Mouse (Mus musculus) E14TG2a.4 (cell line): ENCODE data around the gene Sptssa.

Experiments used
- H3K27me3 ChIP-seq: 2 replicates; pipeline ENCODE4 v1.6.1; 2014; ENCODE audit warnings: low read length, control low read depth; ENCODE audit not compliant: insufficient read depth
- H3K36me3 ChIP-seq: 2 replicates; pipeline ENCODE4 v1.6.1; 2014; ENCODE audit warnings: low read length, control low read depth; ENCODE audit not compliant: insufficient read depth
- H3K4me1 ChIP-seq: replicated peaks from 2 replicates; pipeline ENCODE4 v1.6.1; 2014; ENCODE audit warnings: low read depth, low read length, control low read depth
- H3K4me3 ChIP-seq: replicated peaks from 2 replicates; pipeline ENCODE4 v1.5.1; 2014; ENCODE audit warnings: mild to moderate bottlenecking, low read length
- H3K9me3 ChIP-seq: 2 replicates; pipeline ENCODE4 v1.6.1; 2014; ENCODE audit warnings: low read length, control low read depth
- CTCF ChIP-seq: conservative IDR thresholded peaks from 2 replicates; pipeline ENCODE4 v1.5.1; 2014; ENCODE audit warnings: low read length
- NANOG ChIP-seq: IDR thresholded peaks from 2 replicates; pipeline ENCODE4 v1.6.1; 2014; ENCODE audit warnings: borderline replicate concordance, low read length, mixed read lengths
- POU5F1 ChIP-seq: IDR thresholded peaks from 2 replicates; pipeline ENCODE4 v1.6.1; 2014; ENCODE audit warnings: low read length, borderline replicate concordance

Gene Sptssa

GRCm38 (mm10) chr12:54651158-54651557 is 5.2 kb downstream of the Sptssa start:
- Histone ChIP-seq H3K4me3 (no peak overlapping the region), H3K4me1 (peaks cover 28% of the 10 kb centered on the region), H3K27me3 (no peaks in the 10 kb centered on the region), H3K9me3 (no peaks in the 10 kb centered on the region), H3K36me3 (peaks cover 16% of the 10 kb centered on the region)
- TF ChIP-seq CTCF (no peak), NANOG (no peak), POU5F1 (no peak)

DNA sequence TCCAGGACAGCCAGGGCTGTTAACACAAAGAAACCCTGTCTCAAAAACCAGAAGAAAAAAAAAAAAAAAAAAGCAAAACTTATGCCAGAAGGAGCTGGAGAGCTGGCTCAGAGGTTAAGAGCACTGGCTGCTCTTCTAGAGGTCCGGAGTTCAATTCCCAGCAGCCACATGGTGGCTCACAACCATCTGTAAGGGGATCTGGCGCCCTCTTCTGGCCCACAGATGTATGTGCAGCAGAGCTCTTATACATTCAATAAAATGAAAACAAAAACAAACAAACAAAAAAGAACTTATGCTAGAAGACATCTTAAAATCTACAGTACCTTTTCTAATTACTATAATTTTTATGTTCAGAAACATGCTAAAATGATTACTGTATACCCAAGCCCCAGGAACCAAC is 11.4 kb downstream of the Sptssa start:
- peaks cover 8% of the 10 kb centered on the region for H3K36me3 ChIP-seq
- no peak overlapping the region for H3K4me3 ChIP-seq
- no peaks in the 10 kb centered on the region for H3K9me3 ChIP-seq
- no peaks in the 10 kb centered on the region for H3K27me3 ChIP-seq
- no peaks in the 10 kb centered on the region for H3K4me1 ChIP-seq
- no peak for TF ChIP-seq POU5F1
- no peak for TF ChIP-seq NANOG
- peak; percentile 88 for TF ChIP-seq CTCF

DNA sequence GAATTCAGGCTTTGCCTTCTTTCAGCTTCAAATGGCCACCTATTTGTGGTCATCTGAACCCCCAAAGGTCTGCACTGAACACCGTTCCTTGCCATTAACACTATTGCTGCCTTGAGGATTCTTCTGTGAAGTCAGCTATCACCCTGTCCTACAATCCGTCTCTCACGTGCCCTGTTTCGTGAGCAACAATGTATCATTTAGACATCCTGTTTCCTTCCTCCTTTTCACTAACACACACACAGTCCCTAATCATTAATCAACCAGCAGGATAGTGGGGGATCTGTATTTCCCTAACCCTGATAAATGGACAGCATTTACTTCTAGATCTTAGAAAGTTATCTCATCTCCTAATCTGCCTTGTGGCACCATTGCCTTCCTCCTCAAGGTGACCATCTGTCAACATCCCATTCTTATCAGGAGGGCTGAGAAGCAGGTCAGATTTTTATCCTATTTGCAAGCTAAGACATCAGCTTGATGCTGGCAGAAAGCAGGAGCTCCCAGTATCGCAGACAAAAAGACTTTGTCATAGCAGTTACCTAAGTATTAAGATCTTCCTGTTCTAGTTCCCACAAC is 13.0 kb downstream of the Sptssa start:
- peaks cover 5% of the 10 kb centered on the region; the same call in 1 of the 2 replicates for H3K36me3 ChIP-seq
- H3K4me3 ChIP-seq = no peak overlapping the region
- H3K9me3 ChIP-seq = no peaks in the 10 kb centered on the region
- no peaks in the 10 kb centered on the region for H3K27me3 ChIP-seq
- H3K4me1 ChIP-seq = no peaks in the 10 kb centered on the region
- no peak for TF ChIP-seq POU5F1
- no peak for TF ChIP-seq NANOG
- TF ChIP-seq CTCF = no peak

DNA sequence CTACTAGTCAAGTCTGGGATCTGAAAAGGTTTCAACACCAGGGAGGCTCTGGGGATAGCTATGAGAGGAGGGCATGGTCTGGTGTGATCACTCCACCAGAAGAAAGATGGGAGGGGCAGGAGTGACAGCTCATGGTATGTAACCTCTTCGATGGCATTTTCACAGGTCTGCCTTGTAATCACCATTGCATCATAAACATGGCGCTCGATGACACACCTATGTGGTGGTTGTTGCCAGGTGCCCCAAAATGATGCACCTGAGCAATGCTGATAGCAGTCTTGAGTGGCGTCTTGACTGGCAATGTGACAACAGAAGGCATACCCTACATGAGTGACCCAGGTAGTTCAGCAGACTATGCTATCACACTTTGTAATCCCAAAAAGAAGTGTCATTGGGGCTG is 15.0 kb downstream of the Sptssa start:
- H3K4me1 ChIP-seq = no peaks in the 10 kb centered on the region
- H3K9me3 ChIP-seq = no peaks in the 10 kb centered on the region
- TF ChIP-seq NANOG (no peak), POU5F1 (no peak), CTCF (no peak)
- no peaks in the 10 kb centered on the region for H3K27me3 ChIP-seq
- no peak overlapping the region for H3K4me3 ChIP-seq
- no peaks in the 10 kb centered on the region for H3K36me3 ChIP-seq

DNA sequence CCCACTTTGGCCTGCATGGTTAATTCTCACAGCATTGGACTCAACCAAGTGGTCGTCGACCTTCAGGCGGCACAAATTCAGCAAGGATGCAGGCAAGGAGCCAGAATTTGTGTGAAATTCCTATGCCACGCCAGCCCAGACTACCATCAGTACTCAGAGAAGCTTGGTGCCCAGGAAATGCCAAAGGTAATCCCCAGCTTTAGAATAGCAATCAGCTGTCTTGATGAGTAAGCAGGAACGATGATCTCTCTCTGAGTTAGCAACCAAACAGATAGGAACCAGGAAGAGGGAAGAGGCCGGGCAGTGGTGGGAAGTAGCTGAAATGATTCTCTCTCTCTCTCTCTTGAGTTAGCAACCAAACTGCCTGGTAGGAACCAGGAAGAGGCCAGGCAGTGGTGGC is 16.1 kb downstream of the Sptssa start:
- no peaks in the 10 kb centered on the region for H3K36me3 ChIP-seq

GRCm38 (mm10) chr12:54637033-54637432 is 19.3 kb downstream of the Sptssa start:
- no peaks in the 10 kb centered on the region for H3K4me1 ChIP-seq
- peaks cover 21% of the 10 kb centered on the region for H3K9me3 ChIP-seq
- no peaks in the 10 kb centered on the region for H3K36me3 ChIP-seq
- no peak overlapping the region for H3K4me3 ChIP-seq
- TF ChIP-seq NANOG = no peak
- no peak for TF ChIP-seq CTCF
- TF ChIP-seq POU5F1 = no peak
- no peaks in the 10 kb centered on the region for H3K27me3 ChIP-seq

More for the DNA sequence above, 16.1 kb downstream of the Sptssa start:
- Histone ChIP-seq H3K9me3 (peaks cover 1% of the 10 kb centered on the region), H3K4me3 (no peak overlapping the region), H3K27me3 (no peaks in the 10 kb centered on the region), H3K4me1 (no peaks in the 10 kb centered on the region)
- TF ChIP-seq CTCF (no peak), POU5F1 (no peak), NANOG (no peak)

GRCm38 (mm10) chr12:54632141-54632540 is 24.2 kb downstream of the Sptssa start:
- H3K4me3 ChIP-seq = no peak overlapping the region
- TF ChIP-seq POU5F1 = no peak
- H3K36me3 ChIP-seq = no peaks in the 10 kb centered on the region
- no peaks in the 10 kb centered on the region for H3K27me3 ChIP-seq
- peaks cover 39% of the 10 kb centered on the region for H3K9me3 ChIP-seq
- no peaks in the 10 kb centered on the region for H3K4me1 ChIP-seq

- H3K9me3 ChIP-seq = peaks cover 45% of the 10 kb centered on the region
- no peak for TF ChIP-seq POU5F1
- no peak for TF ChIP-seq CTCF
- TF ChIP-seq NANOG = no peak
- no peaks in the 10 kb centered on the region for H3K4me1 ChIP-seq
- no peaks in the 10 kb centered on the region for H3K27me3 ChIP-seq
- no peaks in the 10 kb centered on the region for H3K36me3 ChIP-seq
- H3K4me3 ChIP-seq = no peak overlapping the region
Observed at GRCm38 (mm10) chr12:54621942-54622341, 34.4 kb downstream of the Sptssa start.

DNA sequence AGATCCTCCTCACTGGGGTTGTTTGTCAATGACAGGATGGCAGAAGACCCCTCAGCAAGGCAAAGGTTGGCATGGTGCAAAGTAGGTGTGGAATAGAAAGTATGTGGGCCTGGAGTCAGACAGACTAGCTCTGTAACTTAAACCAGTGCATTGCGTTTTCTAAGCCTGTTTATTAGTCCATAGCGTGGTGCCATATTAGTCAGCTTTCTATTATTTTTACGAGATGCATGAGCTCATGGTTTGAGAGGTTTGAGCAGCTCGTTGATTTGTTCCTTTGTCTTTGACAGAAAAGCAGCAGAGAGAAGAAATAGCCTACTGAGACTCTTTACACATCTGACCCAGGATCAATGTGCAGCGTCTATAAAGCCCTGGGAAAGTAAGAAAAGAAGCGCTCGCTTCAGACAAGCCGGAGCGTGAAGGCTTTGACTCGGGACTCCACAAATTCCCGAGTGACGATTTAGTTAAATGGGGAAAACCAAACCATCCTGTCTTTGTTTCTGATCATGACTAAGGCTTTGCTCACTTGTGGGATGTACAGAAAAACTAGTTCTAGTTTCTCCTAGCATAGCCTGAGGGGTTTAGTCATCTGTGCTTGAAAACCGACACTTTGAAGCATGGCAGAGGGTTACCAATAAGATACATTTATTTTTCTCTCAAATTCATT is 36.2 kb downstream of the Sptssa start:
- peaks cover 42% of the 10 kb centered on the region for H3K9me3 ChIP-seq
- TF ChIP-seq POU5F1 = no peak
- no peak for TF ChIP-seq NANOG
- no peak for TF ChIP-seq CTCF

More for the DNA sequence above, 36.2 kb downstream of the Sptssa start:
- H3K4me1 ChIP-seq = no peaks in the 10 kb centered on the region
- H3K36me3 ChIP-seq = no peaks in the 10 kb centered on the region
- no peak overlapping the region for H3K4me3 ChIP-seq
- H3K27me3 ChIP-seq = no peaks in the 10 kb centered on the region
